Mouse (Mus musculus) myocyte (in vitro differentiated cells): ENCODE data around the gene Gm49450.

Experiments used
- CEBPB ChIP-seq: IDR thresholded peaks from 2 replicates; pipeline ENCODE4 v1.6.1; 2011; ENCODE audit warnings: mild to moderate bottlenecking, moderate library complexity; ENCODE audit not compliant: poor library complexity, insufficient read depth, severe bottlenecking
- E2F4 ChIP-seq: IDR thresholded peaks from one replicate; pipeline ENCODE4 v1.6.1; 2011; ENCODE audit warnings: mild to moderate bottlenecking, control low read depth, moderate library complexity; ENCODE audit not compliant: insufficient read depth
- MAX ChIP-seq: IDR thresholded peaks from one replicate; pipeline ENCODE4 v1.6.1; 2011; ENCODE audit warnings: low read depth, mild to moderate bottlenecking, control low read depth
- MYOD1 ChIP-seq, 3 experiments: IDR thresholded peaks; one replicate each; pipeline ENCODE4 v1.6.1; 2011; ENCODE audit warnings: control low read depth in 2 of 3, low read depth in 2 of 3, mild to moderate bottlenecking in 2 of 3, moderate library complexity in 1 of 3; ENCODE audit not compliant: insufficient read length in 2 of 3, control insufficient read depth in 1 of 3
- MYOG ChIP-seq, 3 experiments: IDR thresholded peaks; one replicate each; pipeline ENCODE4 v1.6.1; 2011; ENCODE audit warnings: control low read depth in 2 of 3, low read depth in 2 of 3, mild to moderate bottlenecking in 2 of 3; ENCODE audit not compliant: insufficient read length in 2 of 3, control insufficient read depth in 1 of 3, insufficient read depth in 1 of 3
- POLR2A ChIP-seq: IDR thresholded peaks from one replicate; pipeline ENCODE4 v1.6.1; 2011; ENCODE audit warnings: low read depth, mild to moderate bottlenecking, control low read depth, moderate library complexity; ENCODE audit not compliant: insufficient read length
- POLR2AphosphoS2 ChIP-seq: IDR thresholded peaks from one replicate; pipeline ENCODE4 v1.6.1; 2011; ENCODE audit warnings: low read depth, control low read depth; ENCODE audit not compliant: insufficient read length
- REST ChIP-seq: IDR thresholded peaks from one replicate; pipeline ENCODE4 v1.6.1; 2011; ENCODE audit warnings: mild to moderate bottlenecking, control low read depth, moderate library complexity; ENCODE audit not compliant: insufficient read depth, insufficient read length
- SRF ChIP-seq: IDR thresholded peaks from one replicate; pipeline ENCODE4 v1.6.1; 2011; ENCODE audit warnings: low read depth; ENCODE audit not compliant: control insufficient read depth, insufficient read length
- TCF12 ChIP-seq: IDR thresholded peaks from one replicate; pipeline ENCODE4 v1.6.1; 2011; ENCODE audit warnings: mild to moderate bottlenecking, control low read depth; ENCODE audit not compliant: poor library complexity, insufficient read depth, severe bottlenecking
- TCF3 ChIP-seq: IDR thresholded peaks from one replicate; pipeline ENCODE4 v1.6.1; 2011; ENCODE audit warnings: low read depth, control low read depth; ENCODE audit not compliant: insufficient read length
- USF1 ChIP-seq: IDR thresholded peaks from one replicate; pipeline ENCODE4 v1.6.1; 2011; ENCODE audit warnings: low read depth, mild to moderate bottlenecking, control low read depth, moderate library complexity

DNA sequence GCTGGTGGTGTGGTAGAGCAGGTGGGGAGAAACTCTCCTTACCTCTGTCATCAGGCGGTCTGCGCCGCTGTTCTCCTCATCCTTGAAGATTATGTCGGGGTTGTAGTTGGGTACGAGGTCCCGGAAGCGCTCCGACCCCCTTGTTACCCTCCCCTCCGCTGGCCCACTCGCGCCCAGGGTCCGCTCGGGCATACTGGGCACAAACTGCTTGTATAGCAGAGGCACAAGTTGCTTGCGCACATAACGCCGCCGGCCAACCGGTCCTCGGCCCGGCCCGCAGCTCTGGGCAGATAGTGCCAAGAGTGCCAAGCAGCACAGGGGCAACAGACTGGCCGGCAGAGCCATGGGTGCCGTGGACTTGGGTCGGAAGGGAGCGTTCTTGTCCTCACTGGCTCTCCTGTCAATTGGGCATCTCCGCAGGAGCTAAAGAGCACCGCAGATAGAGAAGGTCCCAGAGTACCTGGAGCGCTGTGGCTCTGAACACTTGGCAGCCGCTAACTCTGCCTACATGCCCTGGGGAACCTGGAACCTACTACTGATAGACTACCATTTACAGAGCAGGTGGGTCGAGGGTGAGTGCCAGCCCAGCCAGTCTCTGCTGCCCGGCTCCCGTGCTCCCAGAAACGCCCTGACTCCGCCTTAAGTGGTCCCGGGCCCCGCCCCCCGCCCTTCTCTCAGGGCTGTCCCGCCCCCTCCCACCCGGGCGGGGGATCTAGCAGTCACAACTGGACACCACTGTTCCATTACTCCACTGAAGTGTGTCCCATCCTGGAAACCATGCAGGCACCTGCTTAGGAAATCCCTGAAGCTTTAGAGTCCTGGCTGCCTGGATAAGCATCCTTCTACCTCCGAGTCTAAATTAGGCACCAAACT, 55.2 kb downstream of the Gm49450 start, which contains the start of gene Dhh:
- no peak for TF ChIP-seq POLR2A
- no peak for TF ChIP-seq TCF12
- TF ChIP-seq MYOG (IDR thresholded peaks at IDR 0.05; ENCODE audit: control insufficient read depth in 1 of 3, insufficient read depth in 1 of 3, insufficient read length in 2 of 3, low read depth in 2 of 3) = no peak
- TF ChIP-seq POLR2AphosphoS2 = no peak
- TF ChIP-seq USF1 = no peak
- no peak for TF ChIP-seq MAX
- TF ChIP-seq CEBPB = no peak
- TF ChIP-seq MYOD1 (IDR thresholded peaks at IDR 0.05; ENCODE audit: control insufficient read depth in 1 of 3, insufficient read length in 2 of 3, low read depth in 2 of 3) = no peak
- no peak for TF ChIP-seq E2F4
- no peak for TF ChIP-seq TCF3
- no peak for TF ChIP-seq REST
- TF ChIP-seq SRF = no peak
